Mouse (Mus musculus): ENCODE measurements around the gene Map2k6. TPM values are rescaled to one million over a fixed set of nuclear protein-coding genes. Genes with fewer than 3 reads are reported as not detected.

Map2k6 gene
- polyA plus RNA-seq, 1 experiment from 2014 or later, result 39.5 TPM

GRCm38 (mm10) chr11:110438700-110439296, 39.9 kb downstream of the Map2k6 start:
- 83% methylated on average over 4 of the region's 4 CpGs for WGBS
- H3K9me3 ChIP-seq, result 0 out of 2 replicates have a peak, but pooled peaks cover 5% of the 10 kb centered on the region
- no peak overlapping the region for H3K9ac ChIP-seq
- H3K4me2 ChIP-seq, result no peak overlapping the region
- no peak overlapping the region for H3K27ac ChIP-seq
- H3K4me1 ChIP-seq, result peaks cover 16% of the 10 kb centered on the region
- H3K4me3 ChIP-seq (replicated peaks), result no peak overlapping the region
- no peaks in the 10 kb centered on the region for H3K27me3 ChIP-seq
- H3K36me3 ChIP-seq (replicated peaks), result peaks cover 8% of the 10 kb centered on the region
- ATAC-seq (ENCODE audit: low FRiP score), result no peak

- Histone ChIP-seq H3K4me1 (peaks cover 16% of the 10 kb centered on the region), H3K27me3 (no peaks in the 10 kb centered on the region), H3K9me3 (0 out of 2 replicates have a peak, but pooled peaks cover 5% of the 10 kb centered on the region), H3K27ac (no peak overlapping the region), H3K4me2 (no peak overlapping the region), H3K36me3 (replicated peaks) (peaks cover 7% of the 10 kb centered on the region), H3K9ac (no peak overlapping the region), H3K4me3 (replicated peaks) (no peak overlapping the region)
- 85% methylated on average over 7 of the region's 7 CpGs for WGBS
- no peak for ATAC-seq (ENCODE audit: low FRiP score)
These were observed 40.4 kb downstream of the Map2k6 start for GRCm38 (mm10) chr11:110439354-110439753.

- Histone ChIP-seq H3K4me2 (no peak overlapping the region), H3K4me3 (replicated peaks) (no peak overlapping the region), H3K9me3 (0 out of 2 replicates have a peak, but pooled peaks cover 5% of the 10 kb centered on the region), H3K27me3 (peaks cover 18% of the 10 kb centered on the region; the same call in 1 of the 2 replicates), H3K9ac (no peak overlapping the region), H3K27ac (no peak overlapping the region), H3K36me3 (replicated peaks) (no peaks in the 10 kb centered on the region; the same call in 1 of the 2 replicates), H3K4me1 (peaks cover 20% of the 10 kb centered on the region)
- 84% methylated on average over 6 of the region's 6 CpGs for WGBS
- no peak for ATAC-seq (ENCODE audit: low FRiP score)
These were observed 45.7 kb downstream of the Map2k6 start for GRCm38 (mm10) chr11:110444576-110444975.

- H3K27ac ChIP-seq, result no peak overlapping the region
- peak overlapping the region; percentile 21 for H3K4me3 ChIP-seq (replicated peaks)
- peak overlapping the region; percentile 46 for H3K4me2 ChIP-seq
- no peaks in the 10 kb centered on the region for H3K36me3 ChIP-seq (replicated peaks)
- no peaks in the 10 kb centered on the region for H3K9me3 ChIP-seq
- H3K27me3 ChIP-seq, result peaks cover 20% of the 10 kb centered on the region
- ATAC-seq (ENCODE audit: low FRiP score), result no peak
- 6% methylated on average over 7 of the region's 7 CpGs for WGBS
- no peak overlapping the region for H3K9ac ChIP-seq
- peaks cover 30% of the 10 kb centered on the region for H3K4me1 ChIP-seq
These were observed 49.3 kb downstream of the Map2k6 start for GRCm38 (mm10) chr11:110448131-110448725.

- Histone ChIP-seq H3K4me2 (peak overlapping the region; percentile 46), H3K36me3 (replicated peaks) (no peaks in the 10 kb centered on the region), H3K4me1 (peaks cover 30% of the 10 kb centered on the region), H3K4me3 (replicated peaks) (peak overlapping the region; percentile 21), H3K9ac (peak overlapping the region; percentile 26; the same call in 1 of the 2 replicates), H3K9me3 (no peaks in the 10 kb centered on the region), H3K27ac (no peak overlapping the region), H3K27me3 (peaks cover 20% of the 10 kb centered on the region)
- 0 out of 2 replicates have a peak, but pooled peaks have one; percentile 22 for ATAC-seq (ENCODE audit: low FRiP score)
- WGBS, result under 1% methylated on average over 12 of the region's 12 CpGs
These were observed 49.8 kb downstream of the Map2k6 start for GRCm38 (mm10) chr11:110448726-110449161.

GRCm38 (mm10) chr11:110449183-110449582, 50.3 kb downstream of the Map2k6 start:
- Histone ChIP-seq H3K27me3 (peaks cover 20% of the 10 kb centered on the region), H3K27ac (no peak overlapping the region), H3K4me3 (replicated peaks) (peak overlapping the region; percentile 21), H3K4me1 (peaks cover 30% of the 10 kb centered on the region), H3K4me2 (peak overlapping the region; percentile 46), H3K36me3 (replicated peaks) (no peaks in the 10 kb centered on the region), H3K9ac (peak overlapping the region; percentile 26; the same call in 1 of the 2 replicates), H3K9me3 (no peaks in the 10 kb centered on the region)
- WGBS, result 8% methylated on average over 11 of the region's 11 CpGs
- peak; percentile 44; the same call in 1 of the 2 replicates for ATAC-seq (ENCODE audit: low FRiP score)

GRCm38 (mm10) chr11:110450091-110450757, 51.3 kb downstream of the Map2k6 start:
- no peak overlapping the region for H3K27ac ChIP-seq
- no peak for ATAC-seq (ENCODE audit: low FRiP score)
- WGBS, result 80% methylated on average over 15 of the region's 15 CpGs
- no peak overlapping the region for H3K9ac ChIP-seq
- H3K4me2 ChIP-seq, result no peak overlapping the region
- no peaks in the 10 kb centered on the region for H3K36me3 ChIP-seq (replicated peaks)
- H3K9me3 ChIP-seq, result no peaks in the 10 kb centered on the region
- H3K4me3 ChIP-seq (replicated peaks), result no peak overlapping the region
- H3K4me1 ChIP-seq, result peaks cover 30% of the 10 kb centered on the region
- peaks cover 20% of the 10 kb centered on the region for H3K27me3 ChIP-seq

GRCm38 (mm10) chr11:110450758-110451121, 51.8 kb downstream of the Map2k6 start:
- H3K36me3 ChIP-seq (replicated peaks), result no peaks in the 10 kb centered on the region
- peaks cover 20% of the 10 kb centered on the region for H3K27me3 ChIP-seq
- no peak overlapping the region for H3K4me2 ChIP-seq
- no peak overlapping the region for H3K27ac ChIP-seq
- H3K4me1 ChIP-seq, result peaks cover 31% of the 10 kb centered on the region
- no peaks in the 10 kb centered on the region for H3K9me3 ChIP-seq
- no peak for ATAC-seq (ENCODE audit: low FRiP score)
- no peak overlapping the region for H3K9ac ChIP-seq
- no peak overlapping the region for H3K4me3 ChIP-seq (replicated peaks)
- WGBS, result 95% methylated on average over 4 of the region's 4 CpGs

- Histone ChIP-seq H3K27ac (no peak overlapping the region), H3K4me1 (peaks cover 36% of the 10 kb centered on the region), H3K9me3 (no peaks in the 10 kb centered on the region), H3K4me3 (replicated peaks) (no peak overlapping the region), H3K36me3 (replicated peaks) (no peaks in the 10 kb centered on the region), H3K9ac (no peak overlapping the region), H3K4me2 (no peak overlapping the region), H3K27me3 (peaks cover 14% of the 10 kb centered on the region)
- no peak for ATAC-seq (ENCODE audit: low FRiP score)
- WGBS, result 87% methylated on average over 7 of the region's 7 CpGs
These were observed 52.7 kb downstream of the Map2k6 start for GRCm38 (mm10) chr11:110451590-110451989.

GRCm38 (mm10) chr11:110453445-110454154, 54.7 kb downstream of the Map2k6 start:
- WGBS, result 91% methylated on average over 5 of the region's 5 CpGs
- Histone ChIP-seq H3K4me2 (no peak overlapping the region), H3K4me1 (peaks cover 26% of the 10 kb centered on the region), H3K27ac (no peak overlapping the region), H3K27me3 (peaks cover 2% of the 10 kb centered on the region; the same call in 1 of the 2 replicates), H3K4me3 (replicated peaks) (no peak overlapping the region), H3K9me3 (no peaks in the 10 kb centered on the region), H3K9ac (no peak overlapping the region), H3K36me3 (replicated peaks) (no peaks in the 10 kb centered on the region)
- no peak for ATAC-seq (ENCODE audit: low FRiP score)

- ATAC-seq (ENCODE audit: low FRiP score), result no peak
These were observed 58.6 kb downstream of the Map2k6 start for GRCm38 (mm10) chr11:110457441-110457912.

GRCm38 (mm10) chr11:110460480-110460879, 61.6 kb downstream of the Map2k6 start:
- no peaks in the 10 kb centered on the region for H3K27me3 ChIP-seq
- H3K36me3 ChIP-seq (replicated peaks), result no peaks in the 10 kb centered on the region
- no peak overlapping the region for H3K9ac ChIP-seq
- no peaks in the 10 kb centered on the region for H3K9me3 ChIP-seq
- no peak overlapping the region for H3K4me2 ChIP-seq
- no peak overlapping the region for H3K4me3 ChIP-seq (replicated peaks)
- H3K4me1 ChIP-seq, result peaks cover 28% of the 10 kb centered on the region
- H3K27ac ChIP-seq, result no peak overlapping the region
- 73% methylated on average over 2 of the region's 2 CpGs for WGBS
- ATAC-seq (ENCODE audit: low FRiP score), result no peak

More at GRCm38 (mm10) chr11:110457441-110457912, 58.6 kb downstream of the Map2k6 start:
- 79% methylated on average over 7 of the region's 7 CpGs for WGBS
- no peak overlapping the region for H3K9ac ChIP-seq
- no peak overlapping the region for H3K4me3 ChIP-seq (replicated peaks)
- no peaks in the 10 kb centered on the region for H3K27me3 ChIP-seq
- no peaks in the 10 kb centered on the region for H3K36me3 ChIP-seq (replicated peaks)
- H3K4me2 ChIP-seq, result no peak overlapping the region
- H3K4me1 ChIP-seq, result peaks cover 21% of the 10 kb centered on the region
- H3K27ac ChIP-seq, result no peak overlapping the region
- no peaks in the 10 kb centered on the region for H3K9me3 ChIP-seq

Measured in forebrain, embryonic 12.5 days (tissue).